Mouse (Mus musculus) MEL (cell line): Measurements from ENCODE around the gene Brd1. TPM values are rescaled to one million over a fixed set of nuclear protein-coding genes. Genes with fewer than 3 reads are reported as not detected.
"Not testable (repeated sequence)": the region's sequence is repeated elsewhere in the genome, so short reads cannot be mapped to it uniquely, and the experiment has no call there.

Experiments
- DNase-seq: peaks from one replicate; pipeline ENCODE4 v3.0.0; 2011; ENCODE audit warnings: low read depth, low spot score
- H3K27ac ChIP-seq: 2 replicates; pipeline ENCODE4 v1.5.1; 2012; ENCODE audit warnings: low read depth, mild to moderate bottlenecking, control low read depth, low read length, moderate library complexity; ENCODE audit not compliant: control insufficient read depth
- H3K27me3 ChIP-seq, 2 experiments: fragments of 150-350 bp in 1 of 2; sonication (generic) in 1 of 2; 2 replicates each; pipeline ENCODE4 v1.6.1; 2012; ENCODE audit warnings: low read length in 2 of 2, mild to moderate bottlenecking in 2 of 2, improper control_type of control experiment in 1 of 2, moderate library complexity in 1 of 2; ENCODE audit not compliant: insufficient read depth in 2 of 2, control insufficient read depth in 1 of 2
- H3K36me3 ChIP-seq, 2 experiments: 2 replicates each; pipeline ENCODE4 v1.6.1; 2012 to 2014; ENCODE audit warnings: low read length in 2 of 2, improper control_type of control experiment in 1 of 2, inconsistent platforms in 1 of 2, mild to moderate bottlenecking in 1 of 2; ENCODE audit not compliant: insufficient read depth in 2 of 2, control insufficient read depth in 1 of 2
- H3K4me1 ChIP-seq, 2 experiments: fragments of 150-350 bp in 1 of 2; sonication (generic) in 1 of 2; 2 replicates each; pipeline ENCODE4 v1.6.1; 2012; ENCODE audit warnings: low read length in 2 of 2, improper control_type of control experiment in 1 of 2, mild to moderate bottlenecking in 1 of 2; ENCODE audit not compliant: insufficient read depth in 2 of 2, control insufficient read depth in 1 of 2
- H3K4me3 ChIP-seq, 2 experiments: fragments of 150-350 bp in 1 of 2; sonication (generic) in 1 of 2; 2 replicates each; pipeline ENCODE4 v1.5.1; 2012; ENCODE audit warnings: low read depth in 2 of 2, low read length in 2 of 2, mild to moderate bottlenecking in 2 of 2, moderate library complexity in 2 of 2, control low read depth in 1 of 2, improper control_type of control experiment in 1 of 2; ENCODE audit not compliant: control insufficient read depth in 1 of 2, insufficient read depth in 1 of 2
- H3K79me2 ChIP-seq: 2 replicates; pipeline ENCODE4 v1.6.1; 2012; ENCODE audit warnings: mild to moderate bottlenecking, low read length, moderate library complexity; ENCODE audit not compliant: control insufficient read depth, poor library complexity, insufficient read depth
- H3K9ac ChIP-seq: 2 replicates; pipeline ENCODE4 v1.6.1; 2012; ENCODE audit warnings: low read depth, mild to moderate bottlenecking, control low read depth, low read length, moderate library complexity; ENCODE audit not compliant: control insufficient read depth, poor library complexity, severe bottlenecking
- H3K9me3 ChIP-seq: fragments of 150-350 bp; sonication (generic); replicated peaks from 2 replicates; pipeline ENCODE4 v1.6.1; 2012; ENCODE audit warnings: mild to moderate bottlenecking, low read length, improper control_type of control experiment, moderate library complexity; ENCODE audit not compliant: insufficient read depth
- EP300 ChIP-seq, 2 experiments: IDR thresholded peaks; 2 replicates each; pipeline ENCODE4 v1.6.1; 2011; ENCODE audit warnings: improper control_type of control experiment in 2 of 2, low read length in 2 of 2, low read depth in 1 of 2, mild to moderate bottlenecking in 1 of 2
- ETS1 ChIP-seq: IDR thresholded peaks from 2 replicates; pipeline ENCODE4 v1.6.1; 2012; ENCODE audit warnings: low read depth, mild to moderate bottlenecking, inconsistent platforms, low read length, improper control_type of control experiment, moderate library complexity
- GATA1 ChIP-seq: IDR thresholded peaks from 2 replicates; pipeline ENCODE4 v1.6.1; 2011; ENCODE audit warnings: low read depth, low read length, improper control_type of control experiment
- HCFC1 ChIP-seq: IDR thresholded peaks from 2 replicates; pipeline ENCODE4 v1.6.1; 2012; ENCODE audit warnings: low read depth, mild to moderate bottlenecking, inconsistent platforms, low read length, improper control_type of control experiment, moderate library complexity
- JUND ChIP-seq: IDR thresholded peaks from 2 replicates; pipeline ENCODE4 v1.6.1; 2011; ENCODE audit warnings: low read depth, mild to moderate bottlenecking, improper control_type of control experiment, low read length
- MEF2A ChIP-seq: IDR thresholded peaks from 2 replicates; pipeline ENCODE4 v1.6.1; 2014; ENCODE audit warnings: low read depth, mild to moderate bottlenecking, inconsistent platforms, low read length, improper control_type of control experiment; ENCODE audit not compliant: poor library complexity, insufficient replicate concordance, severe bottlenecking; ENCODE audit errors: extremely low read depth
- MYC ChIP-seq: IDR thresholded peaks from 2 replicates; pipeline ENCODE4 v1.6.1; 2011; ENCODE audit warnings: low read depth, mild to moderate bottlenecking, low read length, improper control_type of control experiment, moderate library complexity
- NRF1 ChIP-seq: IDR thresholded peaks from 2 replicates; pipeline ENCODE4 v1.6.1; 2014; ENCODE audit warnings: low read depth, mild to moderate bottlenecking, inconsistent platforms, low read length, improper control_type of control experiment, moderate library complexity; ENCODE audit not compliant: poor library complexity, insufficient read depth, severe bottlenecking
- TAL1 ChIP-seq: IDR thresholded peaks from 2 replicates; pipeline ENCODE4 v1.6.1; 2012; ENCODE audit warnings: mild to moderate bottlenecking, inconsistent platforms, low read length, moderate library complexity, mixed read lengths
- polyA plus RNA-seq, 2 experiments: library from polyadenylated mRNA; stranded (reverse) in 1 of 2; unstranded in 1 of 2; fragments of >175 nt in 1 of 2; fragments of >200 nt in 1 of 2; gene quantifications; 2 replicates each; pipeline versions ENCODE4 v1.2.1 to v1.2.4; 2012; ENCODE audit warnings: low replicate concordance in 2 of 2, low read depth in 1 of 2; ENCODE audit not compliant: insufficient read length in 2 of 2, insufficient read depth in 1 of 2, missing spikeins in 1 of 2
- total RNA-seq: library from RNA; depleted of rRNA; stranded (reverse); fragments of 300-350 nt; gene quantifications from 2 replicates; pipeline ENCODE4 v1.2.3, GENCODE M21; 2012

The Brd1 gene
- total and polyA plus RNA-seq, 3 experiments = 33.7 to 72.7 (median 43.1) TPM

DNA sequence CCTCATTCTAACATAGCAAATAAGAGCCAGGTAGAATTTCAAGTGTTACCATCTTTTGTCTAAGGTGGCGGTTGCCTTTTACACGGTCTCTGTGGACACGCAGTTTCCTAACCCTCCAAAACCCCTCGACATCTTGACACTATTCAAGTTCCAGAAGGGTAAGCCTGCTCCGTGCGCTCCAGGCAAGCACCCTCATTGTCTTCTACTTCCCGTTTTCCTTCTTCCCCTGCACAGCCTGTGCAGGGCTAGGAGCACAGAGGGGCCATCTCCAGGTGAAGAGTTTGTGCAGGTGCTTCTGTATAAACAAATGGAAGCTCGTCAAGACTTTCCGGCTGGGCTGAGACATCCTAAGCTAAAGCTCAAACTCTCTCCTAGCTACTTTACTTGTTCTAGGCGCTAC is 16.0 kb upstream of the Brd1 start:
- Histone ChIP-seq H3K4me3 (peak overlapping the region in 1 of 2 experiments; percentile 63; a peak in 2 of 4 replicates), H3K27ac (peak overlapping the region; percentile 99; the same call in 1 of the 2 replicates), H3K4me1 (peaks cover 3 to 25% of the 10 kb centered on the region in 2 experiments; a peak in 3 of 4 replicates), H3K9me3 (no peaks in the 10 kb centered on the region), H3K9ac (peak overlapping the region; percentile 95), H3K36me3 (peaks cover 0 to 21% of the 10 kb centered on the region in 2 experiments; a peak in 2 of 4 replicates), H3K27me3 (no peaks in the 10 kb centered on the region), H3K79me2 (peaks cover 33% of the 10 kb centered on the region)
- TF ChIP-seq TAL1 (no peak), MYC (no peak), JUND (no peak), HCFC1 (no peak), NRF1 (no peak), ETS1 (no peak), MEF2A (no peak)
- DNase-seq = peak; percentile 53

DNA sequence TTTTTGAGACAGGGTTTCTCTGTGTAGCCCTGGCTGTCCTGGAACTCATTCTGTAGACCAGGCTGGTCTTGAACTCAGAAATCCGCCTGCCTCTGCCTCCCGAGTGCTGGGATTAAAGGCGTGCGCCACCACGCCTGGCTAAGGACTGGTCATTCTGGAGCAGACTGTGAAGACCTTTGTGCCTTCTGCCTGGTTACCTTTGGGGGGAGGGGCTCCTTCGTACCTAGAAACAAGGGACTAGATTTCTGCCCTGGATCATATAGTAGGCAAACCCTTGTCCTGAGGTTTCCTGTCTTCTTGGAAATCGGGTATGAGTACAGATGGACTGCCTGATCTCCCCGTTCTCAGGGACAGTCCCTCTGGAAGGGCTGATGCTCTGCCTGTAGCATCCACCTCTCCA is 15.6 kb upstream of the Brd1 start:
- not testable (repeated sequence) for H3K9ac ChIP-seq, H3K9me3 ChIP-seq, H3K4me3 ChIP-seq, H3K27ac ChIP-seq, H3K27me3 ChIP-seq, DNase-seq
- Histone ChIP-seq H3K36me3 (peaks cover 0 to 21% of the 10 kb centered on the region in 2 experiments; a peak in 2 of 4 replicates), H3K4me1 (peaks cover 3 to 25% of the 10 kb centered on the region in 2 experiments; a peak in 3 of 4 replicates), H3K79me2 (peaks cover 29% of the 10 kb centered on the region)

DNA sequence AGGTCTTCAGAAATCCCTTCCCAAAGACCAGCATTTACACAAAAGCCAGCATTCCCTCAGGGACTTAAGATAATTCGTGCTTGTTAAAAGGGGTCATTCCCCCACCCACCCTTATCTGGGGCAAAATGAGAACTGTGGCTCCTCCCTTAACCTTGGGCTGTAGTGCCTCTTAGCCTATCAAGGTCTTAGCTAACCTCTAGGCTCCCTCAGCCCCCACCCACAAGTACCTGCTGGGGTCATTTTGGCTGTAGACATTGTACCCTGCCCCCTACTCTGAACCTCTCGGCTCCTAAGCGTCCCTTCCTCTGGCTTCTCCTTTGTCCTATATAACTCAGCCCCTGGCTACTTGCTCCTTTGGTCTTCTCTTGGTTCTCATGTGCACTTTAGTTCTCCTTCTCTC is 11.9 kb upstream of the Brd1 start:
- TF ChIP-seq GATA1 (0 out of 2 replicates have a peak, but pooled peaks have one; percentile 5), EP300 (IDR thresholded peaks at IDR 0.05; ENCODE audit: low read depth in 1 of 2, low read length in 2 of 2) (no peak)
- TF ChIP-seq, all 39 proteins: peak for 1
- Histone ChIP-seq H3K4me3 (no peak overlapping the region), H3K27me3 (no peaks in the 10 kb centered on the region), H3K9ac (no peak overlapping the region), H3K27ac (no peak overlapping the region), H3K4me1 (peaks cover 3 to 13% of the 10 kb centered on the region in 2 experiments; a peak in 3 of 4 replicates), H3K9me3 (no peaks in the 10 kb centered on the region), H3K36me3 (peaks cover 0 to 8% of the 10 kb centered on the region in 2 experiments; a peak in 2 of 4 replicates), H3K79me2 (peaks cover 6% of the 10 kb centered on the region)
- no peak for DNase-seq
